Mouse (Mus musculus): ENCODE measurements around the gene Nr0b2. TPM values are rescaled to one million over a fixed set of nuclear protein-coding genes. Genes with fewer than 3 reads are reported as not detected.

The Nr0b2 gene
- total RNA-seq, 2 experiments from 2014 or later, result 16.7 to 20.3 TPM

Small RNA genes within 50 kb of the gene (microRNA-seq; reads per million reads assigned to microRNA genes)
- 0 reads per million in 2 experiments for gene Gm23158

Other genes with a start within 250 kb of the Nr0b2 start
- gene Wdtc1, start 199.9 kb upstream of the Nr0b2 start, total RNA-seq (2021), result 10 to 100 TPM; 71.9 to 73.6 TPM
- gene Slc9a1, start 183.7 kb upstream of the Nr0b2 start, total RNA-seq (2021), result 10 to 100 TPM; 17.6 to 19.6 TPM
- 1 to 10 TPM; 2.0 to 3.5 TPM for gene Tent5b, start 73.2 kb upstream of the Nr0b2 start, total RNA-seq (2021)
- gene Trnp1, start 54.8 kb upstream of the Nr0b2 start, total RNA-seq (2021), result 1 to 10 TPM; 2.4 to 2.8 TPM
- not detected for gene Kdf1, start 34.4 kb upstream of the Nr0b2 start, total RNA-seq (2021)
- gene Nudc, start 7.4 kb upstream of the Nr0b2 start, total RNA-seq (2021), result 10 to 100 TPM; 78.7 to 80.1 TPM
- 1 to 10 TPM; 3.2 to 3.6 TPM for gene Gpatch3, start 21.4 kb downstream of the Nr0b2 start, total RNA-seq (2021)
- gene Gpn2, start 31.0 kb downstream of the Nr0b2 start, total RNA-seq (2021), result 1 to 10 TPM; 7.9 TPM
- gene Sfn, start 48.8 kb downstream of the Nr0b2 start, total RNA-seq (2021), result 1 to 10 TPM; 1.0 to 1.4 TPM
- 10 to 100 TPM; 20.9 to 31.7 TPM for gene Zdhhc18, start 96.8 kb downstream of the Nr0b2 start, total RNA-seq (2021)
- gene Pigv, start 119.3 kb downstream of the Nr0b2 start, total RNA-seq (2021), result 10 to 100 TPM; 12.5 to 12.7 TPM
- 10 to 100 TPM; 31.3 to 34.9 TPM for gene Arid1a, start 203.4 kb downstream of the Nr0b2 start, total RNA-seq (2021)

Data from heart, adult 18-20 months (tissue).